Mouse (Mus musculus): ENCODE results near the gene Oscp1. TPM values are rescaled to one million over a fixed set of nuclear protein-coding genes. Genes with fewer than 3 reads are reported as not detected.

Oscp1 gene
- polyA plus RNA-seq, 1 experiment from 2014 or later, result 36.2 TPM

DNA sequence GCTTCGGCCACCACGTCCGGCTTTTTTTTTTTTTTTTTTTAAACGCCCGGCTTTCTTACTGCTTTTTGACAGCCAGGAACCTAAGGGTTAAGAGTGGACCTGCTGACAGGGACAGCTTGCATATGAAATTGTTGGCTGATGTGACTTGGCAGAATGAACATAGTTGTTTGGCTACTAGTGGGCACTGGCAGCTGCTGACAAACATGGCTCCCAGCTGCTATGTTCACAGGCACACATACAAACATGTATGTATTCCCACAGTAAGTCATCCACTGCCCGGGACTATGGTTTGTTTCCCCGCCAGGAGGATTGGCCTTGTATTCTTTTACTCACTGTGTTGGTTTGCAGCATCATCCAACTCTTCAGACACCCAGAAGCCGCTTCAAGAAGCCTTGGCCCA, 58.8 kb downstream of the Oscp1 start:
- no peak for ATAC-seq
- H3K4me1 ChIP-seq (replicated peaks), result peaks cover 14% of the 10 kb centered on the region
- H3K36me3 ChIP-seq, result peaks cover 26% of the 10 kb centered on the region
- H3K27me3 ChIP-seq, result no peaks in the 10 kb centered on the region
- peaks cover 9% of the 10 kb centered on the region for H3K9me3 ChIP-seq
- H3K9ac ChIP-seq (replicated peaks), result no peak overlapping the region
- H3K4me2 ChIP-seq (replicated peaks), result no peak overlapping the region
- 87% methylated on average over 8 of the region's 8 CpGs for WGBS
- H3K4me3 ChIP-seq (replicated peaks), result no peak overlapping the region
- no peak overlapping the region for H3K27ac ChIP-seq

DNA sequence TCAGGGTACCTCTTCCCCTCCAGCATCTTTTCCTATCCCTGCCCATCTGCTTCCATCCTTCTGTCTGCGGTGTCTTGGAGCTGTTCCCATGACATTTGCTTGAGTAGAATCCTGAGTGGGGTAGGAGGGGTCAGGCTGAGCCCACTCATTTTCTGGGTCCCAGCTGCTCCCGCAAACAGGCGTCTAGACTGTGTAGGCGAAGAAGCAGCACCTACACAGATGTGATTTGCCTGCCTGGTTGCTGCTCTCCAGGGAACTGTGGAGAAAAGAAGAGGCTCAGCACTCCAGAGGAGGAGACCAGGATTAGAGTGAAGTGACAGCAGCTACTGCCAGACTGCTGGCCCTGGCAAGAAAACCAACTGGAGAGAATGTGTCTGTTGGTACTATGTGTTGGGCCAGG, 60.3 kb downstream of the Oscp1 start:
- no peak overlapping the region for H3K27ac ChIP-seq
- H3K36me3 ChIP-seq, result peaks cover 26% of the 10 kb centered on the region
- no peak overlapping the region for H3K4me2 ChIP-seq (replicated peaks)
- H3K4me3 ChIP-seq (replicated peaks), result no peak overlapping the region
- H3K9me3 ChIP-seq, result peaks cover 9% of the 10 kb centered on the region
- H3K9ac ChIP-seq (replicated peaks), result no peak overlapping the region
- WGBS, result 66% methylated on average over 4 of the region's 4 CpGs
- peaks cover 11% of the 10 kb centered on the region for H3K4me1 ChIP-seq (replicated peaks)
- no peaks in the 10 kb centered on the region for H3K27me3 ChIP-seq
- ATAC-seq, result no peak

DNA sequence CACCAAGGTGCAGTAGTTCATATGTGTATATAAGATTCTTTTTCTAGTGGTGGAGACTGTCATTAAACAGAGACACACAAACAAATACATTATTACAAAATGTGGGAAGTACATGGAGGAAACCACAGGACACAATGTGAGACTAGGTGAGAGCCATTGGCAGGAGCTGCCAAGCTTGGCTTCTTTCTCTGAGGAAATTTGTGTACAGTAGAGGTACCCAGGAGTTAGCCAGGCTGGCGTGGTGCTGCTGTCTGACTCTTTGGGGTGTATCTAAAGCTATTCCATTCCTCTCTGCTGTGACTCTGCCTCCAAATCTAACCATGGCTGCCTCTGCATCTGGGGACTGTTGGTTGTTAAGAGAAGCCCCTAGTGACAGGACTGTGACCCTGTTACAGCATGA, 60.7 kb downstream of the Oscp1 start:
- WGBS, result 78% methylated on average over 1 of the region's 1 CpGs
- H3K4me1 ChIP-seq (replicated peaks), result peaks cover 8% of the 10 kb centered on the region; the same call in 1 of the 2 replicates
- H3K27ac ChIP-seq, result no peak overlapping the region
- ATAC-seq, result no peak
- no peak overlapping the region for H3K9ac ChIP-seq (replicated peaks)
- H3K27me3 ChIP-seq, result no peaks in the 10 kb centered on the region
- peaks cover 30% of the 10 kb centered on the region for H3K36me3 ChIP-seq
- H3K9me3 ChIP-seq, result peaks cover 9% of the 10 kb centered on the region
- H3K4me2 ChIP-seq (replicated peaks), result no peak overlapping the region
- H3K4me3 ChIP-seq (replicated peaks), result no peak overlapping the region

DNA sequence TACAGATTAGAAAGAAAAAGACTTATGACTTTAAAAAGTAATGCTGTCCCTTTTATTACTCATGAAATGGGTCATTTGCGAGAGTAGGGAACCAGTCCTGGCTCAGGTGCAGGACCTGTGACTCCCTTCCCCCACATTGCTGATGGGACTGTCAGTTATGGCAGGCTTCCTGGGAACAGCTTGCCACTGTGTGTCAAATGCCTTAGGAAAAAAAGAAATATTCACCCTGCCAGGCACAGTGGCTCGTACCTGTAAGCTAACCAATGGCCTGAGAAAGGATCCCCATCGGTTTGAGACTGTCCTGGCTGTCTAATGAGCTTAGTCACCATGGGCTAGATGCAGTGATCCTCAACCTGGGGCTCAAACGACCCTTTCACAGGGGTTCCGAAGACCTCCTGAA, 61.7 kb downstream of the Oscp1 start:
- Histone ChIP-seq H3K36me3 (peaks cover 40% of the 10 kb centered on the region), H3K4me2 (replicated peaks) (no peak overlapping the region), H3K9ac (replicated peaks) (no peak overlapping the region), H3K27ac (no peak overlapping the region), H3K27me3 (no peaks in the 10 kb centered on the region), H3K4me3 (replicated peaks) (no peak overlapping the region), H3K9me3 (peaks cover 9% of the 10 kb centered on the region), H3K4me1 (replicated peaks) (peaks cover 6% of the 10 kb centered on the region; the same call in 1 of the 2 replicates)
- ATAC-seq, result no peak
- WGBS, result 93% methylated on average over 5 of the region's 5 CpGs

DNA sequence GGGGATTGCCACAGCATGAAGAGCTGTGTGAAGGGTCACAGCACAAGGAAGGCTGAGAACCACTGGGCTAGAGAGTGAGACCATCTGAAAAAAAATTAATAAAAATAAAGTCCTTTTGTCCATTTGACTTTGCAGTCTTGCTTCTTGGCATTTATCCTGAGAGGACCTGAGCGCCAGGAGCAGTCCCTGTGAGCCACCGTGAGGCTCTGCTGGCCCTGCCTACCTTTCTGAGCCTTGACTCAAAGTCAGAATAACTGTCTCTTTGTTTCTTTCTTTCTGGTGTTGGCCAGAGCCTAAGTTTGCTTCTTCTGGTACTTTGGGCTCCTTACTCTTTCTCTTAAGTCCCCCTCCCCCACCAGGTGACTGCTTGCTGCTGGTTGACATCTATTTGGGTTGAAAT, 62.1 kb downstream of the Oscp1 start:
- no peak overlapping the region for H3K4me2 ChIP-seq (replicated peaks)
- no peaks in the 10 kb centered on the region for H3K27me3 ChIP-seq
- peaks cover 6% of the 10 kb centered on the region; the same call in 1 of the 2 replicates for H3K4me1 ChIP-seq (replicated peaks)
- ATAC-seq, result no peak
- WGBS, result 100% methylated on average over 2 of the region's 2 CpGs
- no peak overlapping the region for H3K27ac ChIP-seq
- peaks cover 9% of the 10 kb centered on the region for H3K9me3 ChIP-seq
- H3K36me3 ChIP-seq, result peaks cover 45% of the 10 kb centered on the region
- no peak overlapping the region for H3K4me3 ChIP-seq (replicated peaks)
- no peak overlapping the region for H3K9ac ChIP-seq (replicated peaks)

DNA sequence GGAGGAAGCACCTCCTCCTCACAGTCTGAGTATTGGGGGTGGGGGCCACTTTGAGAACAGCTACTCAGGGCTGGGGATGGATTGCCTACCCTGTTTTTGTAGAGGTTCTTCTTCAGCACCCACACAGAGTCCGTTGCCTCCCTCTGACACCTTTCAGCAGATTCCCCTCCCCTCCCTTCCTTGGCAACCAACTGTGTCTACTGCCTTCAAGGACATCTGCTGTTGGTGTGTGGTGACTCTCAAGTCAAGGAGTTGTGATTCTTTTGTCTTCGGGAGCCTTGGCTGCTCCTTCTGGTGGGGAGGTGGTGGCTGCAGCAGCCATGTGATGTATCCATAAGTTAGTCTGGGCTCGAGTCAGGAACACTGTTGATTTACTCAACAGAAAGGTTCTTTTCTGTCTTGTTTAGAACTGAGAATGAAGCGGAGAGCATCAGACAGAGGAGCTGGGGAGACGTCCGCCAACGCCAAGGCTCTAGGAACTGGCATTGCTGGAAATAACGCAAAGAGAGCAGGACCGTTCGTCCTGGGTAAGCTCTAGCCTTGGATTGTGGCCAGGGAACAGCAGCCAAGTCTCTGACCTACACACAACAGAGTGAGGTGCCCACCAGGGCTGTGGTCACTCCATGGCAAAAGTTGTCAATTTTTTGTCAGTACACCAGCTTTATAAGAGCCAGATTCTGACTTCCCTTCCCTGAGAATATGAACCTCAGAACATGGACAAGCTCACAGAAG, 65.1 kb downstream of the Oscp1 start:
- ATAC-seq, result no peak
- Histone ChIP-seq H3K9ac (replicated peaks) (no peak overlapping the region), H3K27me3 (no peaks in the 10 kb centered on the region), H3K36me3 (peaks cover 70% of the 10 kb centered on the region), H3K9me3 (peaks cover 9% of the 10 kb centered on the region), H3K27ac (no peak overlapping the region), H3K4me1 (replicated peaks) (no peaks in the 10 kb centered on the region; the same call in 1 of the 2 replicates), H3K4me2 (replicated peaks) (no peak overlapping the region), H3K4me3 (replicated peaks) (no peak overlapping the region)
- 87% methylated on average over 10 of the region's 10 CpGs for WGBS

DNA sequence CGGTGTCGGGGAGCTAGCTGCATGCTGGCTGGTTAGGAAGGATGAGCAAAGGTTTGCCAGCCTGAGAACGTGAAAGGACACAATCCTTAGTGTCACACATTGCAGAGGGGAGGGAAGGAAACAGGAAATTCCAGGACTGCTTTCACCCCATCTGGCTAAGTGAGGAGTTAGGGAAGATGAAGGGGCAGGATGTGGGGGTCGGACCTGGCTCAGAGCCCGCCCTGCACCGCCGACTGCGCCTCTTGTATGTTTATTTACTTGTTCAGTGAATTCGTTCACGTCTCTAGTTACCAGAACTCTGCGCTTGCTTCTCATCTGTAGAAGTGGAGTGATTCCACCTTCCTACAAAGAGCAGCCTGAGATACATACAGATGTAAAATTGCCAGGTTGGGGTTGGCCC, 72.1 kb downstream of the Oscp1 start:
- no peak overlapping the region for H3K27ac ChIP-seq
- ATAC-seq, result no peak
- 92% methylated on average over 11 of the region's 11 CpGs for WGBS

DNA sequence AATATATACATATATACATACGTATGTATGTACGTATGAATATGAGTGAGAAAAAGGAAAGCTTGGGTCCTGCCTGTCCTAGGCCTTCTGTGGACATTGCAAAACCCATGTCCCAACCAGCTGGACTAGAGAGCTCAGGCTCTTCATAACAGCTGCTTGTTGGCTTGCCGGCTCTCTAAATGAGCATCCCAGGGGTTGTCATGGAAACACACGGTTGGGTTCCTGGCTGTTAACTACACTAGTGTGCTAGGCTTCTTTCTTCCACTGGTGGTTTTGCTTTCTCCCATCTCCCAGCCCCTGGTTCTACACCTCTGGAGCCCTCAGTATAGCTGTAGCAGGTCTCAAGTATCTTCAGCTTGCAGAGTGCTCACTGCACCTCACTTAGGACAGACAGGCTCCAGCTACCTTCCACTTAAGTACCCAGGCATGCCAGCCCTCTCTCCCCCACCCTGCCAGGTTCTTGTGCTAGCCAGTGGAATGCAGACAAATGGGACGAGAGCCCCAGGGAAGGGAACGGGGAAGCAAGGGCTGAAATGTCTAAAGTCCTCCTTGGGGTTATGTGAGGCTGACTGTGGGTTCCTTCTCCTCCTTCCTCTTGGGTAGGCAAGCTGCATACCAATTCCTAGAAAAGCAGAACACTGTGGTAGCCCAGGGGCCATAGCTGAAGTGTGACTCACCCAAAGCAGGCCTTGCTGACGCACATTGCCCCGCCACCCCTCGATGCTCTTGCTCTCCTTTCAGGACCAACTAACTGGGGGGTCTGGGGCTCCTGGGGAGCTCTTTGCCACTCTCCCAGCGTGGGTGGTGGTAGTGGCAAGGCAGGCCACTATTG, 73.1 kb downstream of the Oscp1 start:
- no peaks in the 10 kb centered on the region for H3K27me3 ChIP-seq
- peak; percentile 45; the same call in 1 of the 2 replicates for ATAC-seq
- no peaks in the 10 kb centered on the region for H3K9me3 ChIP-seq
- 62% methylated on average over 10 of the region's 10 CpGs for WGBS
- no peak overlapping the region for H3K27ac ChIP-seq
- H3K4me1 ChIP-seq (replicated peaks), result peaks cover 14% of the 10 kb centered on the region
- H3K4me3 ChIP-seq (replicated peaks), result no peak overlapping the region
- H3K9ac ChIP-seq (replicated peaks), result no peak overlapping the region
- H3K4me2 ChIP-seq (replicated peaks), result no peak overlapping the region
- H3K36me3 ChIP-seq, result peaks cover 83% of the 10 kb centered on the region

More for the DNA sequence above, 72.1 kb downstream of the Oscp1 start:
- Histone ChIP-seq H3K27me3 (no peaks in the 10 kb centered on the region), H3K9me3 (no peaks in the 10 kb centered on the region), H3K9ac (replicated peaks) (no peak overlapping the region; the same call in 1 of the 2 replicates), H3K36me3 (peaks cover 83% of the 10 kb centered on the region), H3K4me3 (replicated peaks) (no peak overlapping the region), H3K4me2 (replicated peaks) (no peak overlapping the region), H3K4me1 (replicated peaks) (peaks cover 14% of the 10 kb centered on the region)

DNA sequence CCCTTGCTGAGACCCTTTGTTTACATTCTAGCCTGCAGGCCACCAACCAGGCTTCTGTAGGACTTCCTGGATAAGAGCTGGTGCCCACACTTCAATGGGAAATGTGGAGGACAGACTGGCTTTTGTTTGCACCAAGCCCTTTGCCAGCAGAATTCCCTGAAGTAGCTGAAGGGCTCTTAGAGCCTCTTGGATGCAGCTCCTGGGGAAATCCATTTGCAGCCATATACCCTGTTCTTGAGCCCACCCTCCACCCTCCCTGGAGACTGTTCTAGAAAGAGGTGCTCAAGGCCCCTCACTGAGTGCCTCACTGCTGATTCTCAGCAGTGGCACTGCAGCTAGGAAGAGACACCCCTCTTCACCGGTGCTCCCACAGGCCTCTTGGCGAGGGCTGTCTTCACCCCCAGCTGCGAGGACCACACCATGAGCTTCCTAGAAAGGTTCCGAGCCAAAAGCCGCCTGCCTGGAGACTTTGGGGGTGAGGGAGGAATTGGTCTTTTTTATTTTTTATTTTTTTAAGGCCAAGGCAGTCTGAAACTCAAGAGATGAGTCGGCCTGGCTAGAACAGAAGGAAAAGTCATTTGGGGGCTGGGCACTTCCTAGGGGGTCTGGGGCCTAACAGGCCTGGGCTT, 74.4 kb downstream of the Oscp1 start:
- H3K36me3 ChIP-seq, result peaks cover 84% of the 10 kb centered on the region
- no peak overlapping the region for H3K4me2 ChIP-seq (replicated peaks)
- H3K27me3 ChIP-seq, result no peaks in the 10 kb centered on the region
- no peak overlapping the region for H3K9ac ChIP-seq (replicated peaks)
- 82% methylated on average over 6 of the region's 6 CpGs for WGBS
- no peaks in the 10 kb centered on the region for H3K9me3 ChIP-seq
- H3K4me1 ChIP-seq (replicated peaks), result peaks cover 14% of the 10 kb centered on the region
- H3K4me3 ChIP-seq (replicated peaks), result no peak overlapping the region
- no peak for ATAC-seq
- no peak overlapping the region for H3K27ac ChIP-seq

DNA sequence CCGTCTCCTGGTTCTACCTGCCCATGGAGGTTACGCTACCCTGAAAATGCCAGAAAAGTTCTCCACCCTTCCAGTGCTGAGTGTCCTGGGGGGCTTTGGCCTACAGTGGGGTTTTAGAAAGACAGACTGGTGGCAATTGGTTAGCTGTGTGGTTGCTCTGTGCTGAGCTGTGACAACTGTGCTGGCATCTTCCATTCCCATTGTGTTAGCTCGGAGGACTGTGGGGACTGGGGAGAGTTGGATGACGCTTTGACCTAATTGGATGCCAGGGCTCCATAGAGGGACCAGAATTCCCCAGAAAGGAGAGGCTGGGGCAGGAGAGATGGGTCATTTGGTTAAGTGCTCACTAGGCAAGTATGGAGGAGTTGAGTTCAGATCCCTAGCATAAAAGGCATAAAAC, 75.9 kb downstream of the Oscp1 start:
- ATAC-seq, result no peak
- Histone ChIP-seq H3K27ac (no peak overlapping the region), H3K27me3 (no peaks in the 10 kb centered on the region), H3K4me1 (replicated peaks) (peaks cover 14% of the 10 kb centered on the region), H3K9me3 (no peaks in the 10 kb centered on the region), H3K4me3 (replicated peaks) (no peak overlapping the region), H3K4me2 (replicated peaks) (no peak overlapping the region), H3K9ac (replicated peaks) (no peak overlapping the region), H3K36me3 (peaks cover 84% of the 10 kb centered on the region)
- WGBS, result 97% methylated on average over 4 of the region's 4 CpGs

DNA sequence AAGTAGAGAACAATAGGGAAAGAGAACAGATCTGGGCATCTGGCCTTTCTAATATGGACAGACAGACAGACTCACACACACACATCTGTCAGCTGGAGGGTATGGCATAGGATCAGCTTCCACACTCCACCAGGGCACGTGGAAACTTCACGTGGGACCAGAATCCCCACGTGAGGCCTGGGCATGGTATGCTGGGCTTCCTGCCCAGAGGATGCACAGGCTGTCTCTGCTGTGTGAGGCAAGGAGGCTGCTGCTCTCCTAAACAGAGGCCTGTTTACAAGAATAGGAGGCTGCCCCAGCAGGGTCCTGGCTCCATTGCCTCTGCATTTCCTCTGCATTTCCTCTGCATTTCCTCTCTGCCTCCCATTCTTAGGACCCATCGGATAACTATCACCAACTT, 76.3 kb downstream of the Oscp1 start:
- Histone ChIP-seq H3K4me1 (replicated peaks) (peaks cover 14% of the 10 kb centered on the region), H3K27me3 (no peaks in the 10 kb centered on the region), H3K9ac (replicated peaks) (no peak overlapping the region), H3K27ac (no peak overlapping the region), H3K4me2 (replicated peaks) (no peak overlapping the region), H3K4me3 (replicated peaks) (no peak overlapping the region), H3K9me3 (no peaks in the 10 kb centered on the region), H3K36me3 (peaks cover 84% of the 10 kb centered on the region)
- 92% methylated on average over 4 of the region's 4 CpGs for WGBS
- no peak for ATAC-seq

DNA sequence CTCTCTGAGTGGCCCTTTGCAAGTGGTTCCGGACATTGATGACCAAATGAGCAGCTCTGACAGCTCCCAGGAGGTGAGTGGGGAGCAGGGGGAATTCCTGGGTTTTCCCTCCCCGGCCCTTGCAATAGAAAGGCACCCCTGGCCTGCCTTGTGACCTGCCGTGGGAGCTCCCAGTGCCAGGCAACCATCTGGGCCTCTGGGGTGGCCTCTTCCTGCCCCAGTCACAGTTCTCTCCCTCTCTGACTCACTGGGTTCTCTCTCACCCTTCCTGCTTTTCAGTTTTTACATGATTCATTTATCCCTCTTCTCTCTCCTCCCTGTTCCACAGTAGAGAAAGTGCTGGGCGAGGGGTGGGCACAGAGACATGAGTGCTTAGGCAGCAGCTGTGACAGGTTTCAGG, 79.4 kb downstream of the Oscp1 start:
- Histone ChIP-seq H3K4me1 (replicated peaks) (no peaks in the 10 kb centered on the region), H3K4me3 (replicated peaks) (no peak overlapping the region), H3K9me3 (no peaks in the 10 kb centered on the region), H3K9ac (replicated peaks) (no peak overlapping the region), H3K4me2 (replicated peaks) (no peak overlapping the region), H3K27me3 (no peaks in the 10 kb centered on the region), H3K27ac (no peak overlapping the region), H3K36me3 (peaks cover 72% of the 10 kb centered on the region)
- no peak for ATAC-seq
- WGBS, result 83% methylated on average over 4 of the region's 4 CpGs

Data from midbrain, embryonic 13.5 days (tissue).